Mouse (Mus musculus) testis, adult 2 months (tissue): ENCODE data around the gene Syde2.

Experiments
- CTCF ChIP-seq: fragments of 200-500 bp; IDR thresholded peaks from 2 replicates; pipeline ENCODE4 v1.5.1; 2012; ENCODE audit warnings: low read depth, mild to moderate bottlenecking, inconsistent platforms, low read length, moderate library complexity; ENCODE audit not compliant: control insufficient read depth, insufficient read depth, insufficient replicate concordance
- POLR2A ChIP-seq: fragments of 200-500 bp; IDR thresholded peaks from 2 replicates; pipeline ENCODE4 v1.6.1; 2012; ENCODE audit warnings: low read depth, mild to moderate bottlenecking, inconsistent platforms, low read length, moderate library complexity; ENCODE audit not compliant: control insufficient read depth

DNA sequence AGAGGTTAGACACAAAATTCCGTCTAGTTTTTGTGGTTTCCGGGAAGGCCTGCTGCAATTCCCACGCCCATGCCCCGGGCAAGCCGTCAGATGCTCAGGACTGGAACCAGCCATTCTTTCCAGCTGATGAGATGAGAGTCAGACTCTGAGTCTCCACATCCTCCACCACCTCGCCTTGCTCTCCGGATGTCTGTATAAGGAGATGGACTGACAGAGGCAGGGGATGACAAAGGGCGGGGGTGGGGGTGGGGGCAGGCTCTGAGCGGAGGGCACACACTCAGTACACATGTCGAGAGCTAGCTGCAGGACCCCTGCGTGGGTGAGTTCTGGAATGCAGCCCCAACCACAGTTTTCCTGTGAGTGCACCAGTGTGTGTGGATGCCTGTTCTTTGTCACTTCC lies 57.3 kb downstream of the Syde2 start:
- no peak for TF ChIP-seq CTCF
- no peak for TF ChIP-seq POLR2A
